Mouse (Mus musculus): Measurements from ENCODE around the gene 4932438H23Rik. TPM values are rescaled to one million over a fixed set of nuclear protein-coding genes. Genes with fewer than 3 reads are reported as not detected.
A peak's percentile ranks its signal among the peaks of the same experiment; 100 is the strongest.

The 4932438H23Rik gene
- polyA plus RNA-seq, 1 experiment from 2014 or later = 0.13 TPM

DNA sequence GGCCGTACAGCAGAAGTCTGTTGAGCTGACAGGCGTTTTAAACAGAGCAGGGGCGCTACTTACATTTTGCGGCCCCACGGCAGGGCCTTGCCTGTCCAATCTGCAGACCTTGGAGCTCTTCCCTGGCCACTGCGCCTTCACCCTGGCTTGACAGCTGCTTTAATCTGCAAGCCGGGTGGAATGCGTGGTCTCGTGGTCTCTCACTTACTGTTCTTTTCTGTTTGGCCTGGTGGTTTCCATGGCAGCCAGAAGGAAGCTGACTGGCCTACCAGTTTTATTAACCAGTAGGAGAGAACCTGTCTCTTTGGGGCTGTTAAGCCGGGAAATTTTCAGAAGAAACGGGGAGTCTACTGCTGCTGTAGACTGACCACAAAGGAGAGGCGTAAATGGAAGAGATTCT, 26.0 kb downstream of the 4932438H23Rik start:
- no peaks in the 10 kb centered on the region for H3K27me3 ChIP-seq (ENCODE audit: control insufficient read depth, insufficient read depth, low read length)
- no peaks in the 10 kb centered on the region for H3K36me3 ChIP-seq (ENCODE audit: control insufficient read depth, insufficient read depth, low read length)
- ATAC-seq (ENCODE audit: insufficient read depth, low FRiP score) = peak; percentile 55; the same call in 1 of the 2 replicates
- no peak overlapping the region for H3K4me2 ChIP-seq (ENCODE audit: low read depth, low read length)
- H3K4me3 ChIP-seq (replicated peaks; ENCODE audit: low read length) = no peak overlapping the region
- WGBS = 27% methylated on average over 12 of the region's 12 CpGs
- no peaks in the 10 kb centered on the region; the same call in 1 of the 2 replicates for H3K4me1 ChIP-seq (ENCODE audit: control insufficient read depth, insufficient read depth, low read length)
- H3K27ac ChIP-seq (ENCODE audit: low read length) = no peak overlapping the region
- H3K9ac ChIP-seq (ENCODE audit: low read length) = no peak overlapping the region
- H3K9me3 ChIP-seq (replicated peaks; ENCODE audit: control insufficient read depth, low read length) = no peaks in the 10 kb centered on the region

DNA sequence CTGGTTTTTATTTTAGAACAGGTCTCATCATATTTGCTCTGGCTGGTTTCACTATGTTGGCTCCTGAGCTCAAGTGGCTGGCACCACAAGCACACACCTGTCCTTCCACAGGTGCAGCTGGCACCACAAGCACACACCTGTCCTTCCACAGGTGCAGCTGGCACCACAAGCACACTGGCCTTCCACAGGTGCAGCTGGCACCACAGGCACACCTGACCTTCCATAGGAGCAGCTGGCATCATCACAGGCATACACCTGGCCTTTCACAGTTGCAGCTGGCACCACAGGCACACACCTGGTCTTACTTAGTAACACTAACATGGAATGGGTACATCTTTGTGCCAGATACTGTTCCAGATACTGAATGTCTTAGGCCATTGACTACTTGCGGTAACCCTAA, 27.8 kb downstream of the 4932438H23Rik start:
- H3K9ac ChIP-seq (ENCODE audit: low read length) = no peak overlapping the region
- no peaks in the 10 kb centered on the region for H3K9me3 ChIP-seq (replicated peaks; ENCODE audit: control insufficient read depth, low read length)
- H3K4me2 ChIP-seq (ENCODE audit: low read depth, low read length) = no peak overlapping the region
- ATAC-seq (ENCODE audit: insufficient read depth, low FRiP score) = no peak
- 100% methylated on average over 1 of the region's 1 CpGs for WGBS
- no peaks in the 10 kb centered on the region for H3K27me3 ChIP-seq (ENCODE audit: control insufficient read depth, insufficient read depth, low read length)
- H3K4me1 ChIP-seq (ENCODE audit: control insufficient read depth, insufficient read depth, low read length) = no peaks in the 10 kb centered on the region; the same call in 1 of the 2 replicates
- H3K36me3 ChIP-seq (ENCODE audit: control insufficient read depth, insufficient read depth, low read length) = no peaks in the 10 kb centered on the region
- no peak overlapping the region for H3K27ac ChIP-seq (ENCODE audit: low read length)
- no peak overlapping the region for H3K4me3 ChIP-seq (replicated peaks; ENCODE audit: low read length)

DNA sequence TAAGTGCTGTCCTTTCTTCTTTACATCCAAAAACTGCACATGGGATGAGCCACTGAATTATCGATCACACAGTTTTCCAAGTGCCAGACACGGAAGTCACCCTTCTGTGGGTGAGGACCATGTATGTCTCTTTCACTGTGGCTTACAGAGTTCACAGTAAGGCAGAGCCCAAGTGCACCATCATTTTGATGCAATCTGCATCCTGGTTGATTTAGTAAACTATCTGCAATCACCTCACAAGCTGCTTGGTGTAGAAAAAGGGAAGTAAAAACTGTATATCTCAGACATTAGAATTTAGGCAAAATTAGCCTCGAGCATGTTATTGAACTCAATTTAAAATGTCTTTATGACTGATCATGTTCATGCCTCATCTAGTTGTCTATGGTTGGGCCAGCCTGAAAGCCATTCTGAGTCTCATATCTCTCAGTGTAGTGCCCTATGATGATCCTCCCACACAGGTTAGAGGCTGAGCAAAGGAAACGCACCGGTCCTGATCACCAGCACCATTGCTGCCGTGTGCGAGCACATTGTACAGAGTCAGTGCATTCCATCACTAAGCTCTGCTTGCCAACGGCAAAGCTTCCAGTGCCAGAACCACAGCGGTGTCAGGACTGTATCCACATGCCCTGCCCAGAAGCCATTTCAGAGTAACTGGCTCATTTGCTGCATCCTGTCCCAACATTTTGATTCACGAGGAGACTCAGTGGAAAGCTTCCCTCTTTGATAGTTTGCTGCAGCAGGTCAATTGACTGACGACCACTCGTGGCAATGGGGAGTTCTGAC, 30.1 kb downstream of the 4932438H23Rik start:
- Histone ChIP-seq H3K27ac (ENCODE audit: low read length) (no peak overlapping the region), H3K36me3 (ENCODE audit: control insufficient read depth, insufficient read depth, low read length) (no peaks in the 10 kb centered on the region), H3K4me3 (replicated peaks; ENCODE audit: low read length) (no peak overlapping the region), H3K9ac (ENCODE audit: low read length) (no peak overlapping the region), H3K4me1 (ENCODE audit: control insufficient read depth, insufficient read depth, low read length) (no peaks in the 10 kb centered on the region; the same call in 1 of the 2 replicates), H3K4me2 (ENCODE audit: low read depth, low read length) (no peak overlapping the region), H3K27me3 (ENCODE audit: control insufficient read depth, insufficient read depth, low read length) (no peaks in the 10 kb centered on the region), H3K9me3 (replicated peaks; ENCODE audit: control insufficient read depth, low read length) (no peaks in the 10 kb centered on the region)
- no peak for ATAC-seq (ENCODE audit: insufficient read depth, low FRiP score)
- 76% methylated on average over 12 of the region's 12 CpGs for WGBS

DNA sequence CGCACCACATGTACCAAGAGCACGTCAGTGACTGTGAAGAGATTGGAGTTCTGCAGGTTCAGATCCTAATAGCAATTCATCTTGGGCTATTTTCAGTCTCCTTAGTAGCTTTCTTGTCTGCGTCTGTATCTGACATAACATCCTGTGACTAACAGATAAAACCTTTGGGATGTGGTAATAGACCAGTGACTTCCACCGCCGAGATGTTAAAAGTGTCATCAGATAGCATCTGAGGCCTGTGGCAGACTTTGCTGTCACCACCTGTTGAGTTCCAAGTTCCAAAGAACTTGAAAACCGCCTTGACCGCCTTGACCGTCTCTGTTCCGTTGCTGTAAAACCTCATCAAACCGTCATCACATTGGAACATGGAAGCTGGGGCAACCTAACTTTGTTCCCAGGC, 31.1 kb downstream of the 4932438H23Rik start:
- H3K27me3 ChIP-seq (ENCODE audit: control insufficient read depth, insufficient read depth, low read length) = no peaks in the 10 kb centered on the region
- H3K9me3 ChIP-seq (replicated peaks; ENCODE audit: control insufficient read depth, low read length) = no peaks in the 10 kb centered on the region
- WGBS = 88% methylated on average over 10 of the region's 10 CpGs
- H3K36me3 ChIP-seq (ENCODE audit: control insufficient read depth, insufficient read depth, low read length) = no peaks in the 10 kb centered on the region
- no peak overlapping the region for H3K27ac ChIP-seq (ENCODE audit: low read length)
- no peak overlapping the region for H3K4me2 ChIP-seq (ENCODE audit: low read depth, low read length)
- H3K4me3 ChIP-seq (replicated peaks; ENCODE audit: low read length) = no peak overlapping the region
- no peaks in the 10 kb centered on the region for H3K4me1 ChIP-seq (ENCODE audit: control insufficient read depth, insufficient read depth, low read length)
- no peak overlapping the region for H3K9ac ChIP-seq (ENCODE audit: low read length)
- ATAC-seq (ENCODE audit: insufficient read depth, low FRiP score) = no peak

GRCm38 (mm10) chr16:91061531-91062318, 33.2 kb downstream of the 4932438H23Rik start:
- no peak for ATAC-seq (ENCODE audit: insufficient read depth, low FRiP score)
- H3K4me2 ChIP-seq (ENCODE audit: low read depth, low read length) = no peak overlapping the region
- no peak overlapping the region for H3K27ac ChIP-seq (ENCODE audit: low read length)
- H3K36me3 ChIP-seq (ENCODE audit: control insufficient read depth, insufficient read depth, low read length) = no peaks in the 10 kb centered on the region
- H3K4me1 ChIP-seq (ENCODE audit: control insufficient read depth, insufficient read depth, low read length) = no peaks in the 10 kb centered on the region
- no peak overlapping the region for H3K9ac ChIP-seq (ENCODE audit: low read length)
- no peaks in the 10 kb centered on the region for H3K9me3 ChIP-seq (replicated peaks; ENCODE audit: control insufficient read depth, low read length)
- WGBS = 65% methylated on average over 13 of the region's 13 CpGs
- H3K4me3 ChIP-seq (replicated peaks; ENCODE audit: low read length) = no peak overlapping the region
- no peaks in the 10 kb centered on the region for H3K27me3 ChIP-seq (ENCODE audit: control insufficient read depth, insufficient read depth, low read length)

DNA sequence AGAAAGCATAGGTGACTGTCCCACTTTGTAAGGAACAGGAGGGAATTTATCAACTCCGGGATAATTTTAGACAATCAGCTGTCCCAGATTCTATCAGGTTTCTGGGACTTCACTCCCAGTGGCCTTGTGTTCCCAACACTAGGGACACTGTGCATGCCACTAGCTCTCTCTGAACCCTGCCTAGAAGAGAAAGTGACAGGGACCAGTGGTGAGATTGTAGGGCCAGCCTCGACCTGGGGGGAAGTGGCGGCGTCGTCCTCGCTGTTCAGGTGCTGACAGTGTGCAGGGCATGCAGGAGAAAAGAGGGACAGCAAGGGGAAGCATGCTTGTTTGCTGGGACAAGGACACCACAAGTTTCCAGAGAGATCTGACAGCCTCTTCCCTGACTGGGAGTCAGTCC, 37.2 kb downstream of the 4932438H23Rik start:
- ATAC-seq (ENCODE audit: insufficient read depth, low FRiP score) = no peak
- Histone ChIP-seq H3K27me3 (ENCODE audit: control insufficient read depth, insufficient read depth, low read length) (no peaks in the 10 kb centered on the region), H3K27ac (ENCODE audit: low read length) (no peak overlapping the region), H3K4me1 (ENCODE audit: control insufficient read depth, insufficient read depth, low read length) (peaks cover 2% of the 10 kb centered on the region; the same call in 1 of the 2 replicates), H3K9ac (ENCODE audit: low read length) (no peak overlapping the region), H3K4me2 (ENCODE audit: low read depth, low read length) (no peak overlapping the region), H3K36me3 (ENCODE audit: control insufficient read depth, insufficient read depth, low read length) (no peaks in the 10 kb centered on the region), H3K4me3 (replicated peaks; ENCODE audit: low read length) (no peak overlapping the region), H3K9me3 (replicated peaks; ENCODE audit: control insufficient read depth, low read length) (no peaks in the 10 kb centered on the region)
- WGBS = 64% methylated on average over 6 of the region's 6 CpGs

GRCm38 (mm10) chr16:91057261-91057660, 37.7 kb downstream of the 4932438H23Rik start:
- Histone ChIP-seq H3K27me3 (ENCODE audit: control insufficient read depth, insufficient read depth, low read length) (no peaks in the 10 kb centered on the region), H3K9ac (ENCODE audit: low read length) (no peak overlapping the region), H3K36me3 (ENCODE audit: control insufficient read depth, insufficient read depth, low read length) (no peaks in the 10 kb centered on the region), H3K4me3 (replicated peaks; ENCODE audit: low read length) (no peak overlapping the region), H3K27ac (ENCODE audit: low read length) (no peak overlapping the region), H3K4me2 (ENCODE audit: low read depth, low read length) (no peak overlapping the region), H3K4me1 (ENCODE audit: control insufficient read depth, insufficient read depth, low read length) (peaks cover 2% of the 10 kb centered on the region; the same call in 1 of the 2 replicates), H3K9me3 (replicated peaks; ENCODE audit: control insufficient read depth, low read length) (no peaks in the 10 kb centered on the region)
- ATAC-seq (ENCODE audit: insufficient read depth, low FRiP score) = no peak
- 74% methylated on average over 4 of the region's 4 CpGs for WGBS

DNA sequence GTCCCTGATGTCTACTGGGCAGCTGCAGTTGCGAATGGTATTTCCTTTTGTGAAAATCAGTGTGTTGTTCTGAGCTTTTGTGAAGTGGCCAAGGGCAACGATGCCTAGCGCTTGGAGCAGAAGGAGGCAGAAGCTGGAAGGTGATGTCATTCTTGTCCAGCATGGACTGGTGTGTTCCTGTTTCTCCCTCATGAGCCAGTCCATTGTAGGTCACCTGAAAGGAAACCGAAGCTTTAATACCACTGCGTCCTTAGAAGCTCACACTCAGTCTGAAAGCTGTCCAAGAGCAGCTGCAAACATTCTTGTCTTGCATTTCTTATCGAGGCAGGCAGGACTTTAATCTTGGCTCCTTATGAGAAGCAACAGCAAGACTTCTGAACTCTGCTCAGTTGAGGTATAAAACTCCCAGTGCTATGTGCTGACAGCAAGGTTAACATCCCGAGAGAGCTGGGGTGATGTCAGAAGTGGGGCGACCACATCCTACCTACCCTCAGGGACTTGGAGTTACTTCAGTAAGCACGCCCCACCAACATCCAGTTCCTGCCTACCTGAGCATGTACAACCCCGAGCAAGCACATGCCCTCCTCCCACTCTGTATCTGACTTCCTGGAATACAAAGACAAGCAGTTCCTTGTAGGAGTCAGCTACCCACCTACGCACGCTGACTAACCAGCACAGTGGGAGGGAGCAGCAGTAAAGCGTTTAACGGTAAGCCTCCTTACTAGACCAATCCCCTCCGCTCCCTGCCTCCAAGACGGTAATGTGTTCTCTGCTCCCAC, 38.7 kb downstream of the 4932438H23Rik start:
- H3K4me3 ChIP-seq (replicated peaks; ENCODE audit: low read length) = no peak overlapping the region
- H3K36me3 ChIP-seq (ENCODE audit: control insufficient read depth, insufficient read depth, low read length) = no peaks in the 10 kb centered on the region
- H3K4me2 ChIP-seq (ENCODE audit: low read depth, low read length) = 0 out of 2 replicates have a peak overlapping the region, but pooled peaks have one; percentile 4
- 0 out of 2 replicates have a peak overlapping the region, but pooled peaks have one; percentile 1 for H3K9ac ChIP-seq (ENCODE audit: low read length)
- H3K4me1 ChIP-seq (ENCODE audit: control insufficient read depth, insufficient read depth, low read length) = peaks cover 2% of the 10 kb centered on the region; the same call in 1 of the 2 replicates
- ATAC-seq (ENCODE audit: insufficient read depth, low FRiP score) = peak; percentile 90; the same call in 1 of the 2 replicates
- no peak overlapping the region; the same call in 1 of the 2 replicates for H3K27ac ChIP-seq (ENCODE audit: low read length)
- H3K9me3 ChIP-seq (replicated peaks; ENCODE audit: control insufficient read depth, low read length) = no peaks in the 10 kb centered on the region
- H3K27me3 ChIP-seq (ENCODE audit: control insufficient read depth, insufficient read depth, low read length) = no peaks in the 10 kb centered on the region
- WGBS = 43% methylated on average over 16 of the region's 16 CpGs
